Mouse (Mus musculus) ES-E14 (cell line): ENCODE measurements around the gene Izumo4. TPM values are rescaled to one million over a fixed set of nuclear protein-coding genes. Genes with fewer than 3 reads are reported as not detected.

Experiments used
- DNase-seq: peaks from one replicate; pipeline ENCODE4 v3.0.0-alpha.2; 2013; ENCODE audit warnings: low read depth, low spot score
- H3K27ac ChIP-seq: 2 replicates; pipeline ENCODE4 v1.5.1; 2012; ENCODE audit warnings: low read depth, mild to moderate bottlenecking, low read length, moderate library complexity, mixed read lengths; ENCODE audit not compliant: poor library complexity, insufficient read depth, severe bottlenecking
- H3K36me3 ChIP-seq: 2 replicates; pipeline ENCODE4 v1.6.1; 2012; ENCODE audit warnings: mild to moderate bottlenecking, low read length, moderate library complexity, mixed read lengths; ENCODE audit not compliant: control insufficient read depth, poor library complexity, insufficient read depth, severe bottlenecking
- H3K4me1 ChIP-seq, 2 experiments: fragments of 150-350 bp in 1 of 2; sonication (generic) in 1 of 2; 2 replicates each; pipeline ENCODE4 v1.6.1; 2012; ENCODE audit warnings: low read length in 2 of 2, mild to moderate bottlenecking in 1 of 2, mixed read lengths in 1 of 2; ENCODE audit not compliant: control insufficient read depth in 2 of 2, insufficient read depth in 2 of 2, poor library complexity in 1 of 2
- H3K4me3 ChIP-seq, 2 experiments: fragments of 150-350 bp in 1 of 2; sonication (generic) in 1 of 2; 2 replicates each; pipeline ENCODE4 v1.5.1; 2012; ENCODE audit warnings: low read length in 2 of 2, low read depth in 1 of 2, mild to moderate bottlenecking in 1 of 2, mixed read lengths in 1 of 2; ENCODE audit not compliant: insufficient read depth in 1 of 2, poor library complexity in 1 of 2, severe bottlenecking in 1 of 2
- H3K9ac ChIP-seq: 2 replicates; pipeline ENCODE4 v1.6.1; 2012; ENCODE audit warnings: low read depth, mild to moderate bottlenecking, low read length, mixed read lengths; ENCODE audit not compliant: poor library complexity, insufficient read depth, severe bottlenecking
- H3K9me3 ChIP-seq: fragments of 150-350 bp; sonication (generic); 2 replicates; pipeline ENCODE4 v1.6.1; 2012; ENCODE audit warnings: low read depth, mild to moderate bottlenecking, low read length; ENCODE audit not compliant: control insufficient read depth, insufficient read depth
- CHD2 ChIP-seq: IDR thresholded peaks from 2 replicates; pipeline ENCODE4 v1.6.1; 2014; ENCODE audit warnings: mild to moderate bottlenecking, low read depth, low read length, inconsistent platforms
- HCFC1 ChIP-seq: IDR thresholded peaks from 2 replicates; pipeline ENCODE4 v1.6.1; 2012; ENCODE audit warnings: low read length, inconsistent platforms, borderline replicate concordance; ENCODE audit not compliant: insufficient read depth
- MAFK ChIP-seq: IDR thresholded peaks from 2 replicates; pipeline ENCODE4 v1.6.1; 2014; ENCODE audit warnings: mild to moderate bottlenecking, low read depth, low read length, inconsistent platforms; ENCODE audit not compliant: insufficient read depth
- ZC3H11A ChIP-seq: IDR thresholded peaks from 2 replicates; pipeline ENCODE4 v1.6.1; 2012; ENCODE audit warnings: low read depth, mild to moderate bottlenecking, inconsistent platforms, low read length, borderline replicate concordance
- ZNF384 ChIP-seq: IDR thresholded peaks from 2 replicates; pipeline ENCODE4 v1.6.1; 2012; ENCODE audit warnings: low read depth, low read length, inconsistent platforms
- in situ Hi-C, 2 experiments: fragments of 600-800 bp; cut with MboI; formaldehyde crosslinking; loops; one replicate each; pipeline ENCODE4 v1.15.1; 2025; ENCODE audit warnings: low sequenced_read_pairs in 2 of 2, inconsistent platforms in 1 of 2; ENCODE audit not compliant: unreplicated experiment in 2 of 2
- total RNA-seq: library from RNA; depleted of rRNA; stranded (reverse); fragments of 300-350 nt; gene quantifications from 2 replicates; pipeline ENCODE4 v1.2.3, GENCODE M21; 2012

Izumo4 gene
- total RNA-seq, 1 experiment, result 8.9 TPM

GRCm38 (mm10) chr10:80744262-80744661 lies 42.3 kb downstream of the Izumo4 start:
- H3K9ac ChIP-seq, result no peak overlapping the region; the same call in 1 of the 2 replicates
- no peak overlapping the region for H3K27ac ChIP-seq
- no peaks in the 10 kb centered on the region for H3K9me3 ChIP-seq
- TF ChIP-seq ZNF384, result no peak
- no peak for TF ChIP-seq MAFK
- TF ChIP-seq CHD2, result no peak
- TF ChIP-seq HCFC1, result no peak
- TF ChIP-seq ZC3H11A, result no peak
- in situ Hi-C loops, result no loop called here
- peak; percentile 71 for DNase-seq
- no peaks in the 10 kb centered on the region for H3K36me3 ChIP-seq
- peak overlapping the region in 1 of 2 experiments; percentile 39; a peak in 1 of 4 replicates for H3K4me3 ChIP-seq
- peaks cover 6 to 8% of the 10 kb centered on the region in 2 experiments for H3K4me1 ChIP-seq

- TF ChIP-seq CHD2 (no peak), ZNF384 (no peak), MAFK (no peak), HCFC1 (no peak), ZC3H11A (no peak)
- no peak for DNase-seq
- Histone ChIP-seq H3K4me1 (peaks cover 2 to 7% of the 10 kb centered on the region in 2 experiments), H3K27ac (no peak overlapping the region), H3K36me3 (no peaks in the 10 kb centered on the region), H3K9ac (no peak overlapping the region), H3K4me3 (no peak overlapping the region), H3K9me3 (no peaks in the 10 kb centered on the region)
- in situ Hi-C loops, result no loop called here
Measured at GRCm38 (mm10) chr10:80747410-80747809, 45.4 kb downstream of the Izumo4 start.

- Histone ChIP-seq H3K9ac (no peak overlapping the region), H3K27ac (no peak overlapping the region), H3K36me3 (no peaks in the 10 kb centered on the region), H3K4me1 (peaks cover 2 to 4% of the 10 kb centered on the region in 2 experiments; a peak in 3 of 4 replicates), H3K9me3 (no peaks in the 10 kb centered on the region), H3K4me3 (no peak overlapping the region)
- in situ Hi-C loops, result no loop called here
- TF ChIP-seq ZNF384 (no peak), CHD2 (no peak), MAFK (no peak), ZC3H11A (0 out of 2 replicates have a peak, but pooled peaks have one; percentile 4), HCFC1 (peak; percentile 35; the same call in 1 of the 2 replicates)
- DNase-seq, result peak; percentile 83
Measured at GRCm38 (mm10) chr10:80748609-80749008, 46.6 kb downstream of the Izumo4 start.

DNA sequence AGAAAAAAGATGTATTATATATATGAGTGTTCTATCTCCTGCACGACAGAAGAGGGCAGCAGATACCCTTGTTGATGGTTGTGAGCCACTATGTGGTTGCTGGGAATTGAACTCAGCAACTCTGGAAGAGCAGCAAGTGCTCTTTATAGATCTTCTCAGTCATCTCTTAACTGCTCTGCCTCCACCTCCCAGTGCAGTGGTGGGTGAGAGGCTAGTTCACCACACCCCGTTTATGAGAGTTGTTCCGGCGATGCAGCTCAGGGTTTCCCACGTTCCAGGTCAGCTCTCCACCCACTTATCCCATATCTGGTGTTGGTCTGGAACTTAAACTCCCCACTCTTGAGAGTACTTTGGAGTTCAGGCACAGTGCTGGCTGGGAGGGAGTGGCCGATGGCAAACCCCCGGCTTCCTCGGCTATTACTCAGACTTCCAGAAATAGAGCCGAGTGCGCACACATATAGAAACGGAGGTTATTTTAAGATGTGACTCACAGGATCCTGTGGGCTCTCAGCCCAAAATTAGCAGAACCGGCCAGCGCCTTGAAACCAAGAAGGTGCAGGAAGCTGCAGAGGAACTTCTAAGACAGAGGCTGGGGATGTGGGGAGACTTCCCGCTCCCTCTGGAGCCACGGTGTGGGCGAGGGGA lies 49.3 kb downstream of the Izumo4 start:
- peak overlapping the region; percentile 50 to 57 for H3K4me3 ChIP-seq
- no peak overlapping the region for H3K27ac ChIP-seq
- TF ChIP-seq ZNF384, result no peak
- TF ChIP-seq HCFC1, result no peak
- TF ChIP-seq CHD2, result no peak
- no peak for TF ChIP-seq MAFK
- no peak; the same call in 1 of the 2 replicates for TF ChIP-seq ZC3H11A
- peak overlapping the region; percentile 52; the same call in 1 of the 2 replicates for H3K9ac ChIP-seq
- in situ Hi-C loops, result no loop called here
- DNase-seq, result no peak
- H3K36me3 ChIP-seq, result no peaks in the 10 kb centered on the region
- peaks cover 2 to 5% of the 10 kb centered on the region in 2 experiments; a peak in 3 of 4 replicates for H3K4me1 ChIP-seq
- H3K9me3 ChIP-seq, result no peaks in the 10 kb centered on the region
